Mouse (Mus musculus) cerebellum, adult 9-11 months (tissue): ENCODE measurements around the gene Map1lc3a.

ENCODE experiments used
- DNase-seq: peaks from one replicate; pipeline ENCODE4 v3.0.0; 2022

Gene Map1lc3a

GRCm38 (mm10) chr2:155287456-155288250 is 11.6 kb downstream of the Map1lc3a start:
- no peak for DNase-seq

DNA sequence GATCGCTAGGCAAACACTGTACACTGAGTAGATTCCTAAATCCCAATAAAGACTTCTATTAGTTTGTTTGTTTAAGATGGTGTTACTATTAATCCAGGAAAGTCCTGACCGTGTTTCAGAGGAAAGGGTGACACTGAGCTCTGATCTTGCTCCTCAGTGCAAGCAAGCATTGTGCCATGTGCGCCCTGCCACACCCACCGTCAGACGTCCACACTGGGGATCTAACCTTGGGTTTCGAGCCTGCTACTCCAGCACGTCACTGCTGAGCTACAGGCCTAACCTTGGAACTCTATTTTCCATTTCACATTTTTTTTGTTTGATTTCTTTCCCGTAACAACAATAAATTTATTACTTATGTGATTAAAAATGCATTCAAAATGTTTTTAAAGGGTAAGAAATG is 14.0 kb downstream of the Map1lc3a start:
- no peak for DNase-seq

- DNase-seq: peak; percentile 70
These were observed 17.3 kb downstream of the Map1lc3a start for GRCm38 (mm10) chr2:155293382-155293781.

DNA sequence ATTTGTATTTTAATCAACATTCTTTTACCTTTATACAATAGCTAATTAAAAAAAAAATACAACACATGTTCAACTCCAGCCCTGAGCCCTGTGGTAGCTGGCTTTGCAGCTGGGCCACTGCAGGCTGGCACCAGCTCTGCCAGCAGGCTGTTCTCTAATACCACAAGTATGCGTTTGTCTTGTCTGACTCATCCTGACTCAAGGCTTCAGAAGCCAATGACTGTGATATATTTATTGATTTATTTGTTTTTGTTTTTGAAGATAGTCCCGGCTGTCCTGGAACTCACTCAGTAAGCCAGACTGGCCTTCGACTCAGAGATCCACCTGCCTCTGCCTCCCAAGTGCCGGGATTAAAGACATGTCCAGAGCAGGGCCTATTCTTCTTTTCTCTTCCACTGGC is 17.8 kb downstream of the Map1lc3a start:
- no peak for DNase-seq

DNA sequence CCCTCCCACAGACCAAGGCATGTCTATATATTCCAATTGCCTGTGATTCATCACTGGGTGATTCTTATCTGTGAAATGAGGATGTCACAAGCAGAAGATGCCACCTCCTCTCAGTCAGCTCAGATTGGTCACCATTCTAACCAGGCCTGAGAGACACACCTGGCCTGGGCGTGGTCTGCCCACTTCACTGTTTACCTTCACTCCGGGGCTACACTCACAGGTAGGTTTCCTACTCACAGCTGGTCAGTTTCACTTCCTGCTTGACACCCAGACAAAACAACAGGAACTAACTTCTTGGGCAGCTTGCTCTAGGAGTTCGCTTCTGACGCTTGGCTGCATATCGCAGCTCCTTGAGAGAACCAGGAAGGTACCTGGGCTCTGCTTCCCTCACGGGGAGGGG is 19.4 kb downstream of the Map1lc3a start:
- no peak for DNase-seq

DNA sequence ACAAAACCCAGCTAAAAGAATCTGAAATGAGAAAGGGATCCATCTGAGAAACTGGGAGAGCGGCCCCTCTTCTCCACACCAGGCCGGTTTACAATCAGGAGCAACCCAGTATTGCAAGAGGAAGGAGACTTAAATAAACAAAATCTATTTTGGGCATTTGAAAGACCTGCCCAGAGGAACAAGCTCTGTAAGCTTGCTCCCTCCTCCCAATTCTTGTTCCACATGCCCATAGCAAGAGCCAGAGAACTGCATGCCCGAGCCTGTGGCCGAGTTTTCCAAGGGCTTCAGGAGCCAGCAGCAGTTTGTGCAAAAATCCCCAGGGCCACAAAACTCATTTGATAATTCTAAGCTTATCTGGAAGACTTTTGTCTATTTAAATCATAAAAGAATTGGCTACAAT is 23.5 kb downstream of the Map1lc3a start:
- DNase-seq: no peak

DNA sequence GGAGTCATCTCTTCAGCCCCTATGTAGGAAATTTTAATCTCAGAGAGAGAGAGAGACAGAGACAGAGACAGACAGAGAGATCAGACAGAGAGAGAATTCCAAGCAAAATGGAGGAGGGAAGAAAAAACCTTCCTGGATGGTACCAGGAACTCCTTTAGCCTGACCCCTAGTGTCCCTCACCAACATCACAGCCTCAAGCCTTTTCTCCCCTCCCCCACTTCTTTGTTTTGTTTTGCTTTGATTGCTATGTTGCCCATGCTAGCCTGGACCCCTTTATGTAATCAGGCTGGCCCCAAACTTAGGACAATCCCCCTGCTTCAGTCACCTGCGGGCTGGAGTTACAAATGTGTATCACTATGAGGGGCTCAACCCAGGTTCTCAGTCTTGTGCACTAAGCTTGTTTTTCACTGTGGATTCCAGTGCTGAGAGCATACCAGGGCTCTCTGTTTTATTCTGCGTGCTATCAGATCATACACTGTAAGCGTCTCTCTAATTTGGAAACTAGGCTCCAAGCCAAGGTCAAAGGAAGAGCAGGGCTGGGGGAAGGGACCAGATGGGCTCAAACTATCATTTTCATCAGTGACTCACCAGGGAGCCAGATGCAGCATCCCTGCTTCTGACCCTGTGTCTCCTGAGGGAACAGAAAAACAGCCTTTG is 33.0 kb downstream of the Map1lc3a start:
- no peak for DNase-seq

- no peak for DNase-seq
These were observed 37.6 kb downstream of the Map1lc3a start for GRCm38 (mm10) chr2:155313671-155314070.

DNA sequence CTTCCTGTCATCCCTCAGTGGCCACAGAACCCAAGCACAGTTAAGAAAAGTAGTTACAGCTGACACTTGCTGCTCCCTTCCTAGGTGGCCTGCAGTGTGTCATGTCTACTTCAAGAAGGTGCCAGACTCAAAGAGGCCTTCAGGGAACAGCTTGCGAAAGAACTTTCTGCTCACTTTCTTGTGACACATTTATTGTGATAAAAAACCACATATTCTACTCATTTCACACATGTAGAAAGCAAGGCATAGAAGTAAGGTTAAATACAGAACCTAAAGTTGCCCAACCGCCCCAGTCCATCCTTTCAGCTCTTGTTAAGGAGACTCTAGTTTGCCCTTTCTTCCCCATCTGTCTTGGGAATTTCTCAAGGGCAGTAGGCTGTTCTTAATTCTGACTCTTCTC is 42.5 kb downstream of the Map1lc3a start:
- DNase-seq: no peak

GRCm38 (mm10) chr2:155320596-155320995 is 44.5 kb downstream of the Map1lc3a start:
- DNase-seq: no peak

GRCm38 (mm10) chr2:155326001-155326400 is 49.9 kb downstream of the Map1lc3a start:
- DNase-seq: no peak
